Mouse (Mus musculus): ENCODE results near the gene Ppfia4.

Ppfia4 gene

GRCm38 (mm10) chr1:134332770-134333271, at the start of gene Ppfia4:
Gene Ppfia4 (minus strand): TSS chr1:134332928.
- peak; percentile 52 for DNase-seq

GRCm38 (mm10) chr1:134381795-134382625, 49.3 kb upstream of the Ppfia4 start:
- DNase-seq, result no peak

GRCm38 (mm10) chr1:134381051-134381450, 48.3 kb upstream of the Ppfia4 start:
- DNase-seq, result no peak

GRCm38 (mm10) chr1:134374124-134374523, 41.4 kb upstream of the Ppfia4 start:
- DNase-seq, result no peak

DNA sequence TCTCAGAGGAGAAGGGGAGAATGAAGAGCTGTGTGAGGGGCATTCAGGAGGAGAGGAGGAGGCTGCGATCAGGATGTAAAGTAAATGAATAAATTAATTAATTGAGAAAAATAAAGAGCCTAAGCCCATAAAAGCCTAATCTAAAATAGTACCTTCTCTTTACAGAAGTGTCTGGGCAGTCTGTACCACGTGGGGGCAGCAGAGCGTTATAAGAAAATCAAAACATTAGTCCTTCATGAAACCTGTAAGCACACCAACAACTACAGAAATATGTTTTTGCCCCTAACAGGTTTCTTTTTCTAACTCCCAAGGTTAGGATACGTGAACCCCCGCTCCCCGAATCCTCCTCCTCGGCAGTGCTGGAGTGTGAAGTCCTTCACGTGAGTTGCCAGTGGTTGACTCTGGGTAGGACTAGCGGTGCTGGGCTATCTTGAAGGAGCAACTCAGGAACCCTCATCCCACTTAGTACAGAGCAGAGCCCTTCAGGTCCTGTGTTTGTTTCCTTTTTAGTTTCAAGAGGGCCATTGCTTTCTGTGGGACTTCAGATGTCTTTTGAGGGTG, 36.1 kb upstream of the Ppfia4 start:
- DNase-seq, result peak; percentile 76

GRCm38 (mm10) chr1:134365491-134365890, 32.8 kb upstream of the Ppfia4 start:
- no peak for DNase-seq

DNA sequence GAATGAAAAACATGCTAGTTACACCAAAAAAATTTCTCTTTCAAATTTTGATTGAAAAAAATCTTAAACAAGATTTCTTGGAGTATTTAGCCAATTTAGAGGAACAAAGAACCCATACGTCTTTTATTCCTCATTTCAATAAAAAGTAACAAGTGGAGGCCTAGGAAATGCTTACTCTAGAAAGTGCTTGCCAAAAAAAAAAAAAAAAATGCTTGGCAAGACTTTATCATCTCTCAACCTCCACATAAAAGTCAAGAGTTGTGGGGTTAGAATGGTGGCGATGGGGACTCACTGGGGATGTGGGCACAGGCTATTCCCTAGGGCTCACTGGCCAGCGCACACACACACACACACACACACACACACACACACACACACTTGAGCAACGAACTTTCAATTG, 30.5 kb upstream of the Ppfia4 start:
- DNase-seq, result no peak

- DNase-seq, result peak; percentile 98
Measured at GRCm38 (mm10) chr1:134361857-134362212, 29.1 kb upstream of the Ppfia4 start, which contains the start of gene Tmem183a. Gene Tmem183a (minus strand): TSS chr1:134361979.

- no peak for DNase-seq
Measured at GRCm38 (mm10) chr1:134361195-134361856, 28.6 kb upstream of the Ppfia4 start.

DNA sequence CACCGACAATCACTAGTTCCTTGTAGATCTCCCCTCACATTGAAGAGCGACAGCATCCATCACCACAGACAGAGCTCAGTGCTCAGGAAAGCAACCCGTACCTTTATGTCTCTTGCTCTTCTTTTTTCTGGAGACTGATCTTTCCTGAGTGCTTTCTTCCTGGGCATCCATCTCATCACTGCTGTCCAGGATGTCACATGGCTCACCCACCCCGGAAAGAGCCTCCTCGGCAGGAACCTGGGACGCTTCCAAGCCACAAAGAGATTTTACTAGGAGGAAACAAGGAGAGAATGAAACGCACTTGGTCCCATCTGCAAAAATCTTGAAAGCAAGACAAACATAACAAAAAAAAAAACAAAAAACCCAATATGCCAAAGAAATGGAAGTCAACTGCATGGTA, 27.9 kb upstream of the Ppfia4 start:
- no peak for DNase-seq

GRCm38 (mm10) chr1:134357461-134357860, 24.7 kb upstream of the Ppfia4 start:
- no peak for DNase-seq

DNA sequence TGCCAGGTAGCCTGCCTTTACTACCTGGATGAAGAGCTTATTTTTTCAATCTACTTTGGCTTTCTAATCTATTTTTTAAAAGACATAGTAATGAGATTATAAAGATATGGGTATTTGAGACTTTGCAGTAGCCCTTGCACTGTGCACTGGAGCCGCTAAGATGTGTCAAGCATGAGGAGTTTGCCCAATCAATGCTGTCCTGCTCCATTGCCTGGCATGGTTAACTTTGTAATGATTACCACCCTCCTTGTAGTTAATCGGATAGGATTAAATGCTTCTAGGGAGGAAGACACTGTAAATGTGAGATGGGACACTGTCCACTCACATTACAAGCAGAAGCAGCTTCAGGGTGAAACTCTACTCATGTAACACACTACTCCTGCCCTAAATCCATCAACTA, 20.6 kb upstream of the Ppfia4 start:
- DNase-seq, result no peak

GRCm38 (mm10) chr1:134347791-134348190, 15.1 kb upstream of the Ppfia4 start:
- DNase-seq, result no peak

GRCm38 (mm10) chr1:134345075-134345474, 12.3 kb upstream of the Ppfia4 start:
- no peak for DNase-seq

DNA sequence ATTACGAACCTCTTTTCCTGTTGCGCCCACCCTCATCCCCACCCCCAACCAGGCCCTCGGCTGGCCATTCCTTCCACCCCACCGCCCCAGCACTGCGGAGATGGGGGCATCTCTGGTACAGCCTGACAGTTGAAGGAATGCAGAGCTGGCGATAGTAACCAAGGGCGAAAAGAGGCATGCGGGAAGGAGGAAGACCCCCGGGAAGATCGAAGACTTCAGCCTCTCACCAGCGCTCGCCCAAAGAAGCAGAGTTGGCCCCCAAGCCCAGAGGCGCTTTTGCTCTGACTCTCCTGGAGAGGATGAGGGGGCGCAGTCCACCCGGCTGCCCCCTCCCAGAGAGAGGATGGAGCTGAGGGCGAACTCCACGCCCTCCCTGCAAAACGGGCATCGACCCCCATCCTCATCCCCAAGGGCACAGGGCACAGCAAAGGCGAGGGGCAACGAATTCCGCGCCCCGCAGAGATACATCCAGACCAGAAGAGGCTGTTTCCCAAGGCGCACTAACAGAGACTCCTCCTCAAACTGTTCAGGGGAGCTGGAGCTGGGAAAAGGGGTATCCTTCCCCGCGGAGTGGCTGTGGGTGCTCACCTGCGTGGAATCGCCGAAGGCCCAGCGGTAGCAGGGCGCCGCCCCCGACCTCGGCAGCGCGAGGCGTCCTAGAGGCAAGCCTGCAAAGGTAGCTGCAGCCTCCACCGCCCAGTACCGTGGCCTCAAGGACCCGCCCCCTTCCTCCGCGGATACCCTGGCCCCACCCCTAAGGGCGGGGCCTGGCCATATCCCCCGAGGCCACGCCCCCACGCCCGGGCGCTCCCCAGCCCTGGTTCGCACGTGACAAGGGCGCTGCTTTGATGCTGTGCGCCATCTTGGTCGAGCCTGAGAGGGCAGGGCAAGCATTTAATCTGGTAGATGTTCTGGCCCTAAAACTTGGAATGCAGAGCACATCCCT, 11.6 kb upstream of the Ppfia4 start:
- DNase-seq, result peak; percentile 91

- no peak for DNase-seq
Measured at GRCm38 (mm10) chr1:134343567-134343966, 10.8 kb upstream of the Ppfia4 start.

- DNase-seq, result no peak
Measured at GRCm38 (mm10) chr1:134342781-134343310, 10.1 kb upstream of the Ppfia4 start.

- DNase-seq, result no peak
Measured at GRCm38 (mm10) chr1:134342278-134342664, 9.5 kb upstream of the Ppfia4 start.

- DNase-seq, result no peak
Measured at GRCm38 (mm10) chr1:134341641-134342277, 9.0 kb upstream of the Ppfia4 start.

DNA sequence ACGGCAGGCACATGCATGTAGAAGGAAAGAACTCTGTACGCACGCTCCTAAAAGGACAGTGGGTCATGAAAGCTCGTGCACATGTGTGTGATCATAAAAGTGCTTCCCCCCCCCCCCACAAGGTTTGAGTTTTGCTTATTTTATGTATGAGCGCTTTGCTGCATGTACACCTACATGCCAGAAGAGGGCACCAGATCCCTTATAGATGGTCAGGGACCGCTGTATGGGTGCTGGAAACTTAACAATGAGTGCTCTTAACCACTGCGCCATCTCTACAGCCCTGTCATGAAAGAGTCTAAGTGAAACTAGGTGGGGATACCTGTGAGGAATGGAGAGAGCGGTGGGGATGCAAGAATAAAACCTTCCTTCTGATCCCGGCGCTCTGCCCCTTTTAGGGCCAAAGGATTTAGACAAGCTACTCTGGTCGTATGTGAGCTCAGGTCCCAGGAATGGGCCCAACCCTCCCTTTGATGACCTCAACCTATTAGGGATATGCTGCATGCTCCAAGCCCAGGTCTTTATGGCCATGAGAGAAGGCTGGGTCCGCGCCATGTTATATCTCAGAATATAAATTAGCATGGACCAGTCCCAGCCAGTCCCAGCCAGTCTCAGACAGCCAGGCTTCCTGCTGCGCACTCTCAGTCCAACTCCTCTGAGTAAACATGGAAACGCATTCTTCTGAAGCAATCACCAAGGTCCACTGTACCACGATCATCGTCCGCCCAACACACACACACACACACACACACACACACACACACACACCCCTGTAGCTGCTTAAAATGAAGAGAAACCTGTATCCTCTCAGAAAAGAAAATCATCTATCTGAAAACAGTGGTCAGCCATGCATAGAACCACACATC, 7.3 kb upstream of the Ppfia4 start:
- no peak for DNase-seq

GRCm38 (mm10) chr1:134339162-134339561, 6.4 kb upstream of the Ppfia4 start:
- DNase-seq, result no peak
